Mouse (Mus musculus) intestine, embryonic 16.5 days (tissue): ENCODE measurements around the gene Uba5. TPM values are rescaled to one million over a fixed set of nuclear protein-coding genes. Genes with fewer than 3 reads are reported as not detected.

ENCODE experiments used
- ATAC-seq: fragments of 200-750 bp; cut with Nextera tagmentation; 2 replicates; pipeline ENCODE4 v1.8.0; 2017; ENCODE audit warnings: moderate TSS enrichment, moderate library complexity
- H3K27ac ChIP-seq: fragments of 300-500 bp; sonication (generic); 2 replicates; pipeline ENCODE4 v1.5.1; 2014; ENCODE audit warnings: mild to moderate bottlenecking, low read length
- H3K27me3 ChIP-seq: fragments of 300-500 bp; sonication (generic); replicated peaks from 2 replicates; pipeline ENCODE4 v1.6.1; 2014; ENCODE audit warnings: low read length, control low read depth, mixed read lengths; ENCODE audit not compliant: control insufficient read depth, insufficient read depth
- H3K36me3 ChIP-seq: fragments of 300-500 bp; sonication (generic); 2 replicates; pipeline ENCODE4 v1.6.1; 2014; ENCODE audit warnings: low read length, control low read depth; ENCODE audit not compliant: control insufficient read depth, insufficient read depth
- H3K4me1 ChIP-seq: fragments of 300-500 bp; sonication (generic); 2 replicates; pipeline ENCODE4 v1.6.1; 2014; ENCODE audit warnings: low read length, control low read depth, mixed read lengths; ENCODE audit not compliant: control insufficient read depth, insufficient read depth
- H3K4me2 ChIP-seq: fragments of 300-500 bp; sonication (generic); 2 replicates; pipeline ENCODE4 v1.6.1; 2014; ENCODE audit warnings: low read depth, low read length, control low read depth
- H3K4me3 ChIP-seq: fragments of 300-500 bp; sonication (generic); 2 replicates; pipeline ENCODE4 v1.5.1; 2014; ENCODE audit warnings: mild to moderate bottlenecking, low read length
- H3K9ac ChIP-seq: fragments of 300-500 bp; sonication (generic); 2 replicates; pipeline ENCODE4 v1.6.1; 2014; ENCODE audit warnings: low read depth, low read length
- H3K9me3 ChIP-seq: fragments of 300-500 bp; sonication (generic); 2 replicates; pipeline ENCODE4 v1.6.1; 2016; ENCODE audit warnings: low read length, control low read depth; ENCODE audit not compliant: control insufficient read depth
- WGBS: fragments of 180-500 bp; shearing (Covaris S2); extraction: QIAGEN DNeasy Blood & Tissue Kit; methylation state at CpG from one replicate; pipeline ENCODE4 v1.1.7; 2014; 5-methylcytosine and 5-hydroxymethylcytosine counted together
- polyA plus RNA-seq: library from polyadenylated mRNA; unstranded; fragments of >200 nt; fragmentation: Nextera tagmentation; extraction: Ambion mirVana; gene quantifications from 2 replicates; pipeline ENCODE4 v1.2.1, GENCODE M21; 2015

The Uba5 gene
- 39.1 and 40.6 TPM in 2 replicates for polyA plus RNA-seq

DNA sequence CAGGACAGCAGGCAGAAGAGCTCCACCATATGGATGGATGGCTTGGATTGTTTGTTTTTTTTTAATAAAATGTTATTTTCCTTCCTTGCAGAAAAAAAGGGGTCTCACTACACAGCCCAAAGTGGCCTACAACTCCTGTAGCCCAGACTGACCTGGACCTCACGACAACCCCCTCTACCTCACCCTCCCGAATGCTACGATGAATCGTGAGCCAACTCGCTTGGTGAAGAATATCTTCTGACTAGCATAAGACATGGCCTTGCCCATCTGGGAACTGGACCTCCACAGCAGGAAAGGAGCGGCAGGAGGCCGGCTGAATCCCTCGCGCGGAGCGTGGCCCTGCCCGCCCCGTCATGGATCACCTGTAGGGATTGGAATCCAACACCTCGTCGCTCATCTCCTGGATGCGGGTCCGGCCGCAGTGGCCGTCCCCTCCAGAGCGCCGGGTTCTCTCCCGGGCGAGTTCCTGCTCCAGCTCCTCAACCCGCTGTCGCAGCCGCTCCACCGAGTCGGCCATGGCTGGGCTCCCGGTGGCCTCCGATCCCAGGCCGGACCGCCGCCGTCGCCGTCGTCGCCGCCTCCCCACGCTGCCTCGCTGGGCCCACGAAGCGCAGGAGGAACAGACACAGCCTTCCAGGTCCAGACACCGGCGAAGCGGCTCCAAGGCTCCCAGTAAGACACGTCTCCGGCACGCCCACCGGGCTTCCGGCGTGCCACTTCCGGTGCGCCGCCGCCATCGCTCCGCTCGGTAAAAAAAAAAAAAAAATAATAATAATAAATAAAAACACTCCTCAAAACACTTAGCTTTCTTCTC lies at the start of gene Uba5:
Gene Uba5 (minus strand): TSS at position 705 of the 814 bp plus-strand sequence.
- Histone ChIP-seq H3K4me3 (peak within 1 kb of the TSS; percentile 100), H3K9ac (peak within 1 kb of the TSS; percentile 81), H3K4me2 (peak within 1 kb of the TSS; percentile 77), H3K4me1 (peaks cover 12% of the 10 kb centered on the region), H3K27ac (peak within 1 kb of the TSS; percentile 48), H3K9me3 (no peaks in the 10 kb centered on the region), H3K36me3 (peaks cover 6% of the 10 kb centered on the region), H3K27me3 (no peaks in the 10 kb centered on the region)
- ATAC-seq: peak; percentile 81
- WGBS: under 1% methylated on average over 59 of the region's 59 CpGs

DNA sequence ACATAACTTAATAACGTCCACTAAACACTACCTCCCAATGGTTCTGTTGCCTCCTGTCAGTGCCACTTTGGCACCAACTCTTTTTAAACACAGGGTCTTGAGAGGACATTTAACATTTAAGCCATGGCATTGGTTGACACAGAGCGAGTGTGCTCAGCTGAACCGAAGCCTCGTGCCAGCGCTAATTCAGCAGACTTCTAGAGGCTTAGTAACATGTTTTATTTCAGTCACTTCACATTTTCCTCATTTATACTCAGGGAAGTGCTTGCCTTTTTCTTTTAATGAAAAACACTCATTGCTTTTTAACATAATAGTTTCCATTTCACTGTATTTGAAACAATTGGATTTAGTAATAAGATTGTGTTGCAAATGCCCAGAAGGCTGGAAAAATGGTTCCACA lies 46.2 kb upstream of the Uba5 start:
- Histone ChIP-seq H3K9me3 (no peaks in the 10 kb centered on the region), H3K9ac (no peak overlapping the region), H3K36me3 (no peaks in the 10 kb centered on the region), H3K4me2 (no peak overlapping the region), H3K27me3 (no peaks in the 10 kb centered on the region), H3K4me1 (no peaks in the 10 kb centered on the region), H3K27ac (no peak overlapping the region), H3K4me3 (no peak overlapping the region)
- ATAC-seq: no peak
- WGBS: 93% methylated on average over 5 of the region's 5 CpGs

- H3K9ac ChIP-seq: no peak overlapping the region
- no peak overlapping the region for H3K4me2 ChIP-seq
- no peak overlapping the region for H3K27ac ChIP-seq
- no peak for ATAC-seq
- no peaks in the 10 kb centered on the region for H3K36me3 ChIP-seq
- H3K4me3 ChIP-seq: no peak overlapping the region
- H3K9me3 ChIP-seq: no peaks in the 10 kb centered on the region
- 60% methylated on average over 2 of the region's 2 CpGs for WGBS
- H3K27me3 ChIP-seq: no peaks in the 10 kb centered on the region
- no peaks in the 10 kb centered on the region for H3K4me1 ChIP-seq
Observed at GRCm38 (mm10) chr9:104108571-104109143, 45.7 kb upstream of the Uba5 start.

DNA sequence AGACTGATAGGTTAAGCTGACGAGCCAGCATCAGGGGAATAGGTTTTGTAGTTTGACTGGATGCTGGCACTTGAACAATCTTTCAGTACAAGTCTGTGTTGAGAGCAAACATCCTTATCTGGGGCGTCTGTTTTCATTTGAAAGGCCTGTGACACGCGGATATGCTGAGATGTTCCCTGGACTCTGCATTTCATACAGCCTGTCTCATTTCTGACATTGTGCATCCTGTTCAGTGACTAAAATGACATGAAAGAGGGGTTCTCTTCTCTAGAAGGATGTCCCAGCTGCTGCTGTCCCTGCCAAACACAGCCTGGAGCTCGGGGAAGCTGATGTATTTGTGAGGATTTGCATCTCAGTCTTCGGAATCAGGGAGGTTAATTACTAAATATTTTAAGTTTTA lies 44.5 kb upstream of the Uba5 start:
- no peak overlapping the region for H3K4me3 ChIP-seq
- H3K36me3 ChIP-seq: no peaks in the 10 kb centered on the region
- no peaks in the 10 kb centered on the region for H3K4me1 ChIP-seq
- no peaks in the 10 kb centered on the region for H3K9me3 ChIP-seq
- no peak overlapping the region for H3K27ac ChIP-seq
- H3K27me3 ChIP-seq: no peaks in the 10 kb centered on the region
- H3K9ac ChIP-seq: no peak overlapping the region
- no peak for ATAC-seq
- WGBS: 53% methylated on average over 6 of the region's 6 CpGs
- H3K4me2 ChIP-seq: no peak overlapping the region

GRCm38 (mm10) chr9:104106930-104107329 lies 44.0 kb upstream of the Uba5 start:
- H3K9ac ChIP-seq: no peak overlapping the region
- no peak overlapping the region for H3K27ac ChIP-seq
- H3K4me3 ChIP-seq: no peak overlapping the region
- H3K4me1 ChIP-seq: no peaks in the 10 kb centered on the region
- H3K27me3 ChIP-seq: no peaks in the 10 kb centered on the region
- no peak overlapping the region for H3K4me2 ChIP-seq
- no peak for ATAC-seq
- WGBS: 76% methylated on average over 9 of the region's 9 CpGs
- no peaks in the 10 kb centered on the region for H3K9me3 ChIP-seq
- no peaks in the 10 kb centered on the region for H3K36me3 ChIP-seq

GRCm38 (mm10) chr9:104104986-104105385 lies 42.1 kb upstream of the Uba5 start:
- H3K27ac ChIP-seq: no peak overlapping the region
- no peak overlapping the region for H3K9ac ChIP-seq
- H3K4me3 ChIP-seq: no peak overlapping the region
- no peak for ATAC-seq
- H3K4me1 ChIP-seq: no peaks in the 10 kb centered on the region
- no peak overlapping the region for H3K4me2 ChIP-seq
- H3K36me3 ChIP-seq: no peaks in the 10 kb centered on the region
- H3K9me3 ChIP-seq: no peaks in the 10 kb centered on the region
- H3K27me3 ChIP-seq: no peaks in the 10 kb centered on the region
- WGBS: 87% methylated on average over 2 of the region's 2 CpGs

DNA sequence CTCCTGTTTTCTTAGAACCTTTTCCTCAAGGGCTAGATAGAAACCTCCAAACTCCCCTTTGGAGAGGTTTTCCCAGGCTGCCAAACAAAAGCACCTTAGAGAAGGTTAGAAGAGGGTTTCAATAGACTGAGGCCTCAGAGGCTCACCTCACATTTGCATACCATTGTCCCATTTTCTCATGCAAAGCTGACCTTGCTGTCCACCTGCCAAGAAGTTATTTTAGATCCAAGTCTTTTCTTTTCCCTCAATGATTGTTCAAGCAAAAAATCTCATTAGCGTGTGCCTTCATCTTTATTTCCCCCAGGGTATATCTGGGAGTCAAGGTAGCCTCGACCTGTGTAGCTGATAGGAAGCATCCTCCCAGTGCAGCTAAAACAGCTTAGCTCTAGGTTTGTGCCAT lies 40.0 kb upstream of the Uba5 start:
- Histone ChIP-seq H3K27ac (no peak overlapping the region), H3K27me3 (no peaks in the 10 kb centered on the region), H3K36me3 (no peaks in the 10 kb centered on the region), H3K4me2 (no peak overlapping the region), H3K9ac (no peak overlapping the region), H3K4me1 (no peaks in the 10 kb centered on the region), H3K4me3 (no peak overlapping the region), H3K9me3 (no peaks in the 10 kb centered on the region)
- no peak for ATAC-seq
- 50% methylated on average over 2 of the region's 2 CpGs for WGBS

GRCm38 (mm10) chr9:104102301-104102700 lies 39.4 kb upstream of the Uba5 start:
- H3K9me3 ChIP-seq: no peaks in the 10 kb centered on the region
- no peak overlapping the region for H3K27ac ChIP-seq
- no peak overlapping the region for H3K4me3 ChIP-seq
- H3K36me3 ChIP-seq: no peaks in the 10 kb centered on the region
- H3K4me1 ChIP-seq: no peaks in the 10 kb centered on the region
- 45% methylated on average over 6 of the region's 6 CpGs for WGBS
- no peak overlapping the region for H3K9ac ChIP-seq
- no peaks in the 10 kb centered on the region for H3K27me3 ChIP-seq
- no peak overlapping the region for H3K4me2 ChIP-seq
- ATAC-seq: peak; percentile 28; the same call in 1 of the 2 replicates

- Histone ChIP-seq H3K4me2 (no peak overlapping the region), H3K27ac (no peak overlapping the region)
Observed at GRCm38 (mm10) chr9:104101458-104101857, 38.5 kb upstream of the Uba5 start.

More at GRCm38 (mm10) chr9:104101458-104101857, 38.5 kb upstream of the Uba5 start:
- Histone ChIP-seq H3K4me3 (no peak overlapping the region), H3K27me3 (no peaks in the 10 kb centered on the region), H3K4me1 (no peaks in the 10 kb centered on the region), H3K9ac (no peak overlapping the region), H3K9me3 (no peaks in the 10 kb centered on the region), H3K36me3 (no peaks in the 10 kb centered on the region)
- 47% methylated on average over 3 of the region's 3 CpGs for WGBS
- ATAC-seq: no peak
